In the genomic region with DNA sequence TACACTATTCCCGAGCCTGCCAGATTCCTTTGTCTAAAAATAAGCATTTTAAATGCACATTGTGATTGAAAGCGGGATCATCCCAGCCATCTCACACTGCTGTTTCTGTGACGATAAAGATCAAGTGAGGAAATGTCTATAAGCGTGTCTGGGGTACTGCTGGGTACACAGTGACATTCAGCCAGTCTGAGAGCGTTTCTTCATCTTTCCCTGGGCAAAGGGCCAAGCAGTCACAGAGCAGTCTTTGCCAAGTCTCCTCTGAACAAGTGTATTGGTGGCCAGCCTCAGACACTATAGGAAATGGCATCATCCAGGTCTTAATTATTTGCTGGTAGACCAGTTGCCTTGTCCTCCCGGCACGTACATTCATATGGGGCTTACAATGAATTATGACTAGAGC, we compare ENCODE assay signal across 9 mouse cellular contexts. TPM values are rescaled to one million over a fixed set of nuclear protein-coding genes. Genes with fewer than 3 reads are reported as not detected.
DNase-seq lines count a peak whose midpoint lies in the region; ATAC-seq and TF ChIP-seq lines count a peak whose summit lies in the region.
"Had no signal": no experiment of that assay in that cellular context is flagged by ENCODE, and none has a peak within 500 bp of the region (broad histone marks: within the 10 kb centered on the region; RNA-seq: fewer than 3 reads in every experiment).

No protein-coding gene starts in this region.

- no peak for ATAC-seq in midbrain, embryonic 11.5 days (ENCODE audit: low FRiP score)
- peak; percentile 73 for ATAC-seq in hindbrain, postnatal 0 days

- H3K4me1 ChIP-seq in midbrain, embryonic 10.5 days: peaks cover 11% of the 10 kb centered on the region
- peaks cover 2% of the 10 kb centered on the region; the same call in 1 of the 2 replicates for H3K4me1 ChIP-seq in midbrain, embryonic 11.5 days (ENCODE audit: control insufficient read depth, insufficient read depth, low read length)
- H3K4me1 ChIP-seq in hindbrain, postnatal 0 days (ENCODE audit: insufficient read depth, low read length): peaks cover 6% of the 10 kb centered on the region; the same call in 1 of the 2 replicates

- no peaks in the 10 kb centered on the region for H3K36me3 ChIP-seq in midbrain, embryonic 10.5 days
- no peaks in the 10 kb centered on the region for H3K36me3 ChIP-seq in midbrain, embryonic 11.5 days (ENCODE audit: control insufficient read depth, insufficient read depth, low read length)
- H3K36me3 ChIP-seq in hindbrain, postnatal 0 days (ENCODE audit: insufficient read depth, low read length): no peaks in the 10 kb centered on the region

- H3K27ac ChIP-seq in midbrain, embryonic 10.5 days (replicated peaks): peak overlapping the region; percentile 42; the same call in 1 of the 2 replicates
- H3K27ac ChIP-seq in midbrain, embryonic 11.5 days (ENCODE audit: low read depth, low read length): no peak overlapping the region
- H3K27ac ChIP-seq in hindbrain, postnatal 0 days: no peak overlapping the region

- no peak overlapping the region for H3K4me2 ChIP-seq in midbrain, embryonic 11.5 days
- no peak overlapping the region for H3K4me2 ChIP-seq in hindbrain, postnatal 0 days (ENCODE audit: low read depth, low read length)

- H3K9ac ChIP-seq in midbrain, embryonic 11.5 days (ENCODE audit: low read length): no peak overlapping the region
- no peak overlapping the region for H3K9ac ChIP-seq in hindbrain, postnatal 0 days (replicated peaks; ENCODE audit: low read length)

- intact Hi-C loops in heart, postnatal 10 days (cut with DNase I): no loop called here

- 90% methylated on average over 7 of the region's 7 CpGs for WGBS in midbrain, embryonic 10.5 days
- WGBS in midbrain, embryonic 11.5 days: 86% methylated on average over 7 of the region's 7 CpGs
- 36% methylated on average over 7 of the region's 7 CpGs for WGBS in hindbrain, postnatal 0 days

- no peaks in the 10 kb centered on the region; the same call in 1 of the 2 replicates for H3K27me3 ChIP-seq in midbrain, embryonic 10.5 days (ENCODE audit: low read depth, poor library complexity, severe bottlenecking)
- no peaks in the 10 kb centered on the region for H3K27me3 ChIP-seq in midbrain, embryonic 11.5 days (ENCODE audit: control insufficient read depth, insufficient read depth, low read length)
- no peaks in the 10 kb centered on the region for H3K27me3 ChIP-seq in hindbrain, postnatal 0 days (ENCODE audit: insufficient read depth, low read length)

- no peaks in the 10 kb centered on the region for H3K9me3 ChIP-seq in midbrain, embryonic 10.5 days (replicated peaks)
- H3K9me3 ChIP-seq in midbrain, embryonic 11.5 days (ENCODE audit: control insufficient read depth, low read length): no peaks in the 10 kb centered on the region
- H3K9me3 ChIP-seq in hindbrain, postnatal 0 days (ENCODE audit: low read length): no peaks in the 10 kb centered on the region

- DNase-seq in heart, postnatal 10 days: peak; percentile 41 to 53
- no peak for DNase-seq in heart, adult 8-10 months (ENCODE audit: low spot score)
- DNase-seq in midbrain, embryonic 10.5 days (ENCODE audit: low spot score): no peak
- DNase-seq in midbrain, embryonic 11.5 days (ENCODE audit: low spot score, missing footprints): no peak
- DNase-seq in hindbrain, postnatal 0 days (ENCODE audit: low spot score): peak; percentile 80
- peak; percentile 76 to 80 for DNase-seq in right cerebral cortex, postnatal 10 days (ENCODE audit: low spot score in 2 of 2)
- no peak for DNase-seq in spleen, postnatal 4 days (ENCODE audit: low spot score in 2 of 2)
- no peak for DNase-seq in ovary, postnatal 14 days (ENCODE audit: low spot score)
- DNase-seq: cerebellum, adult 11-12 months had no signal

- H3K4me3 ChIP-seq in midbrain, embryonic 10.5 days: no peak overlapping the region
- no peak overlapping the region for H3K4me3 ChIP-seq in midbrain, embryonic 11.5 days (ENCODE audit: low read depth, low read length)
- no peak overlapping the region for H3K4me3 ChIP-seq in hindbrain, postnatal 0 days (ENCODE audit: low read length)

- no peak for TF ChIP-seq CTCF in hindbrain, postnatal 0 days (IDR thresholded peaks at IDR 0.05; ENCODE audit: low read depth)

RNA-seq across cellular contexts. Expression of gene Cobl, which starts 47.9 kb away (rescaled TPM):
- total RNA-seq in heart, postnatal 10 days (2021): 10 to 100 TPM; 26.4 to 38.5 TPM
- total RNA-seq in heart, adult 8-10 months (2022): 10 to 100 TPM; 14.8 to 24.4 (median 22.2) TPM
- 1.9 and 2.4 TPM in 2 replicates for polyA plus RNA-seq in midbrain, embryonic 10.5 days (2016; fragmentation: Nextera tagmentation; extraction: Ambion mirVana)
- 1.6 and 3.4 TPM in 2 replicates for polyA plus RNA-seq in midbrain, embryonic 11.5 days (2014; fragmentation: Nextera tagmentation; extraction: Ambion mirVana)
- total RNA-seq in hindbrain, postnatal 0 days (2014; rRNA removed): 15.1 and 17.8 TPM in 2 replicates
- 10.1 and 11.4 TPM in 2 replicates for polyA plus RNA-seq in hindbrain, postnatal 0 days (2015; fragmentation: Nextera tagmentation; extraction: Ambion mirVana)

Comparison
In these comparisons a context has a peak if more than half of its experiments do, and no peak if none do; other contexts are left out.
1. DNase-seq: peak in heart, postnatal 10 days (2 of 2), hindbrain, postnatal 0 days (single experiment) and right cerebral cortex, postnatal 10 days (2 of 2); none in heart, adult 8-10 months (single experiment), midbrain, embryonic 10.5 days (single experiment), midbrain, embryonic 11.5 days (single experiment), spleen, postnatal 4 days (0 of 2) and ovary, postnatal 14 days (single experiment).